Mouse (Mus musculus) hindbrain, embryonic 12.5 days (tissue): ENCODE data around the gene Rpl10-ps3. TPM values are rescaled to one million over a fixed set of nuclear protein-coding genes. Genes with fewer than 3 reads are reported as not detected.

Experiments used
- ATAC-seq: fragments of 200-750 bp; cut with Nextera tagmentation; 2 replicates; pipeline ENCODE4 v1.8.0; 2017; ENCODE audit warnings: moderate TSS enrichment; ENCODE audit not compliant: low FRiP score
- H3K27ac ChIP-seq: fragments of 300-500 bp; sonication (generic); 2 replicates; pipeline ENCODE4 v1.5.1; 2016; ENCODE audit warnings: mild to moderate bottlenecking
- H3K27me3 ChIP-seq: fragments of 300-500 bp; sonication (generic); 2 replicates; pipeline ENCODE4 v1.6.1; 2016; ENCODE audit warnings: mild to moderate bottlenecking
- H3K36me3 ChIP-seq: fragments of 300-500 bp; sonication (generic); 2 replicates; pipeline ENCODE4 v1.6.1; 2016; ENCODE audit warnings: mild to moderate bottlenecking
- H3K4me1 ChIP-seq: fragments of 300-500 bp; sonication (generic); 2 replicates; pipeline ENCODE4 v1.6.1; 2016
- H3K4me2 ChIP-seq: fragments of 300-500 bp; sonication (generic); replicated peaks from 2 replicates; pipeline ENCODE4 v1.6.1; 2016; ENCODE audit warnings: mild to moderate bottlenecking
- H3K4me3 ChIP-seq: fragments of 300-500 bp; sonication (generic); 2 replicates; pipeline ENCODE4 v1.5.1; 2016; ENCODE audit warnings: mild to moderate bottlenecking
- H3K9ac ChIP-seq: fragments of 300-500 bp; sonication (generic); 2 replicates; pipeline ENCODE4 v1.6.1; 2016; ENCODE audit warnings: mild to moderate bottlenecking, moderate library complexity
- H3K9me3 ChIP-seq: fragments of 300-500 bp; sonication (generic); replicated peaks from 2 replicates; pipeline ENCODE4 v1.6.1; 2016; ENCODE audit warnings: mild to moderate bottlenecking
- WGBS: fragments of 180-500 bp; shearing (Covaris S2); methylation state at CpG from one replicate; pipeline ENCODE4 v1.1.7; 2016; 5-methylcytosine and 5-hydroxymethylcytosine counted together
- polyA plus RNA-seq: library from polyadenylated mRNA; unstranded; fragments of >200 nt; fragmentation: Nextera tagmentation; extraction: Ambion mirVana; gene quantifications from 2 replicates; pipeline ENCODE4 v1.2.1, GENCODE M21; 2016

Gene Rpl10-ps3
- polyA plus RNA-seq, 1 experiment from 2014 or later: 142 TPM

DNA sequence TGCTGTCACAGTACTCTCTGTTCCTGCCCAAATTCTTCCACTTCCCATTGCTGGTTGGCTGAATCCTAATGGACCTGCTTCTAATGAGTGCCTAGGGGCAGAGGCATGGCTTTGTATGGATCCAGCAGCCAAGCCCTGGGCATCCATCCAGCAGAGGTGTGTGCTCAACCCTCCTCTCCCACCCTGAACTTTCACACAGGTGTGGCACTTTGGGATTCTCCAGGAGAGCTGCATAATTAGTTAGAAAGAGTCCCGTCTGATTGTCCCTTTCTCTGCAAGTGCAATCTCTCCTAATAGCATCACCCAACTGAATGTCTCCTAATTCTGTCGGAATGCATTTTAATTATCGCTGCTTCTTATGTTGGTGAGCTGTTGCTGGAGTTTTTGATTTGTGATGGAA is 4.4 kb upstream of the Rpl10-ps3 start:
- H3K4me2 ChIP-seq: no peak overlapping the region
- H3K27me3 ChIP-seq: no peaks in the 10 kb centered on the region
- H3K4me1 ChIP-seq: no peaks in the 10 kb centered on the region
- H3K9me3 ChIP-seq: no peaks in the 10 kb centered on the region
- H3K9ac ChIP-seq: no peak overlapping the region
- H3K27ac ChIP-seq: no peak overlapping the region
- WGBS: 87% methylated on average over 3 of the region's 3 CpGs
- no peaks in the 10 kb centered on the region for H3K36me3 ChIP-seq
- ATAC-seq: no peak
- no peak overlapping the region for H3K4me3 ChIP-seq

DNA sequence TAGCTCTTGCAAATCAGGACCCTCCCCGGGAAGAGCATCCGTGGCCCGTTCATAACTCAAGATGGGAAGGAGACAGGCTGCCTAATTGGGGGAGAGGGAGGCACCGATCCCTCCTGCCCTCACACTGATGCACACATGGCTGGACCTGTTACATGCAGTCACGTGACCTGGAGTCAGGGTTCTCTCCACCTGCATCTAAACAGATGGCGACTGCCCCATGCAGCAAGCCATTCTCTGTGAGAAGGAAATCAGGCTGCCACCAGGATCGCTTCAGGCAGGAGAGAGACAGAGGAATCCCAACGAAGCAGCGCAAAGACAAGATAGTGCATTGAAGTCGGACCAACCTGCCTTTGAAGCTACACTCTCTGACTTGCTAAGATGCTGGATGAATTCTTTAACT is 3.5 kb upstream of the Rpl10-ps3 start:
- Histone ChIP-seq H3K9ac (no peak overlapping the region), H3K36me3 (no peaks in the 10 kb centered on the region), H3K4me3 (no peak overlapping the region), H3K4me2 (no peak overlapping the region), H3K9me3 (no peaks in the 10 kb centered on the region), H3K4me1 (no peaks in the 10 kb centered on the region), H3K27me3 (no peaks in the 10 kb centered on the region), H3K27ac (no peak overlapping the region)
- WGBS: 80% methylated on average over 10 of the region's 10 CpGs
- ATAC-seq: no peak

DNA sequence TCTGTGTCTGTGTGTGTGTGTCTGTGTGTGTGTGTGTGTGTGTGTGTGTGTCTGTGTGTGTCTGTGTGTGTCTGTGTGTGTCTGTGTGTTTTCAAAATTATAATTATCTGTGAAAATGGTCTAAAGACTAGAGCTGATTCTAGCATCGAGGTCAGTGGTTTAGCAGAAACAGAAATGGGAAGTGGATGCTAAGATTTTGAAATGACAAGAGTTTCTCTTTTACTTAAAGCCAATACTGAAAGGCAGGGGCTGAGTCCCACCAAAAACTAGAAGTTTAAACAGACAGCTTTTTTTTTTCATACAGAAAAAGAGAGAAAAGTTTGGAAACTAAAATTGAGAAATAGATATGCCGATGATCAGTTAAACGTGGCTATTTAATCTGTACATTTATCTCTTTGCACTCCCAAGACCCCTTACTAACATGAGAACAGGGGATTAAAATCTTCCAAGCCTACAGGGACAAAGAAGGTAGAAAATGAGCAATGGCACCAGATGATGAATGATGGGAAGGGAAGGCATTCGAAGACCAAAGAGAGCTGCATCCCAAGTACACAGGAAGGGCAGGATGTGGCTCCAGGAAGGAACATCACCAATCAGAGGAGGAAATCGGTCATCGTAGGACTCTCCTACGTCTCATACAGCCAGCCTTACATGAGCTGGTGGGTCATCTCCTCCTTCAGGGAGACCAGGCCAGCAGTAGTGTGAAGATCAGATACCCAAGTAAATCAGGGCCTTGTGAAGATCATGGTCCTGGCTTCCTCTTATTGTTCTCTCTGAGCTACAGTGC is 9.0 kb downstream of the Rpl10-ps3 start:
- ATAC-seq: no peak
- 81% methylated on average over 7 of the region's 7 CpGs for WGBS
- no peak overlapping the region for H3K9ac ChIP-seq
- no peaks in the 10 kb centered on the region for H3K27me3 ChIP-seq
- H3K4me2 ChIP-seq: no peak overlapping the region
- no peaks in the 10 kb centered on the region for H3K36me3 ChIP-seq
- no peaks in the 10 kb centered on the region for H3K4me1 ChIP-seq
- no peaks in the 10 kb centered on the region for H3K9me3 ChIP-seq
- H3K27ac ChIP-seq: no peak overlapping the region
- no peak overlapping the region for H3K4me3 ChIP-seq

DNA sequence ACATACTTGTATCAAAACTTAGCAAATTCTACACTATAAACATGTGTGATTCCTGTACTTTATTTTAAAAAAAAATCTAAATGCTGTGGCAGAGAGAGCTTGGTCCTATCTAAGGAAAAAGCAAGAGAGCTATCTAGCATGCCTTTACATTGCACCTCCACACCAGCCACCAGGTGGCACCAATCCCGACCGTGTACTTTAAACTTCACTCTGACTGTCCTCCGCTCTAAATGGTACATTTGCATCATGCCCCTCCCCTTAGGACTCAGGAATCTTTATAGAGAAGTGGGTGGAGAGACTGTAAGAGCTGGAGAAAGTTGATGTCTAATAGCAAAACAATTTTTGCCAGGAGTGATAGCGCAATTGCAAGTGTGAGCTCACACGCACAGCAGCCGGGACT is 11.4 kb downstream of the Rpl10-ps3 start:
- ATAC-seq: no peak
- Histone ChIP-seq H3K9ac (no peak overlapping the region), H3K27me3 (no peaks in the 10 kb centered on the region), H3K4me3 (no peak overlapping the region), H3K27ac (no peak overlapping the region), H3K4me2 (no peak overlapping the region), H3K36me3 (no peaks in the 10 kb centered on the region), H3K9me3 (no peaks in the 10 kb centered on the region), H3K4me1 (no peaks in the 10 kb centered on the region)
- 35% methylated on average over 6 of the region's 6 CpGs for WGBS

DNA sequence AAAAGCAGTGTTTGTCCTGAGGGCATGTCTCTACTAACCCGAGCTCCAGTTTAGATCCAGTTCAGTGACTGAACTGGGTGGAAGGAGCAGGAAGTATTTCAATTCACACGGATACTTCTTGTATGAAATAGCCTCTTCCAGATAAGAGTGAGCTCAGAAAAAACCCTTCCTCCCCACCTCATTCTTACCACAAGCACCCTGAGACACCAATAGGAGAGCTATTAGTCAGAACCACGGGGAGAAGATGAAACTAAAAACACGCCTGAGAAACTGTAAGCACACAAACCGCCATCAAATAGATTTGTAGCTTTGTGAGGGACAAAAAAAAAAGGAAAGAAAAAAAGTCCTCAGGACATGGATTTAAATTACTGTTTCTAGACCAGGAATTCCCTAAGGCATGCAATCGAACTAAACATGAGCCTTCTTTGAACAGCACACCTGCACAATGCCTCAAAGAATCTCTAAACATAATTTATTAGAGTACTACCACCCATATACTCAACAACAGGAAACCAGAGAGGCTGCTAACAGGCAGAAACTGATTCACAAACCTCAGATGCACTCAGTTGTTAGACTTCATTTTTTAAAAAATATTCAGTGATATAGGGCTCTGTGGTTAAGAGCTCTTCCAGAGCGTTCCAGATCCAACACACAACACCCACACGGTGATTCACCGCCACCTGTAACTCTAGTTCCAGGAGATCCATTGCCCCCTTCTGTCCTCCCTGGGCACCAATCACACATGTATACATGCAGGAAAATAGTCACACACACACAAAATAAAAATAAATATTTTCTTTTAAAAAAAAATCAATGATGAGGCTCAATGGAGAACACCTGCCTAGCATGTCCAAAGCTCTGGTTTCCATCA is 20.2 kb downstream of the Rpl10-ps3 start:
- Histone ChIP-seq H3K4me2 (no peak overlapping the region), H3K9ac (no peak overlapping the region), H3K36me3 (no peaks in the 10 kb centered on the region), H3K4me1 (no peaks in the 10 kb centered on the region), H3K27me3 (no peaks in the 10 kb centered on the region), H3K9me3 (0 out of 2 replicates have a peak, but pooled peaks cover 6% of the 10 kb centered on the region), H3K27ac (no peak overlapping the region), H3K4me3 (no peak overlapping the region)
- WGBS: 90% methylated on average over 9 of the region's 9 CpGs
- ATAC-seq: no peak

DNA sequence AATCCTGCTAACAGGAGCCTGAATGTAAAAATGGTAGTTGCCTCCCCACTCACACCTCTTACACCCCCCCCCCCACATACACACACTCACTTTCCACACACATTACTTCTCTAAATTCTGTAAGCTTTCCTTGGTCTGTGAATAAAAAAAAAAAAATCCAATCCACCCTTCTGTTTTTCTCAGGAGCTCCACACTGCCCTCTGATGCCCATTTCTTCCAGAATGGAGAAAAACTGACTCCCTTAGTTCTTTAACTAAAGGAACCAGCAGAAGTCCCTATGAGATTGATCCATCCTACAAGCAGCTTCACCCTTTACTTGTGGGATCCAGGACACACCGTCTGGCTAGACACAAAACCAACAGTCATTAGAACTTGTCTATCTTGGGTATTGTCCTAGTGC is 24.0 kb downstream of the Rpl10-ps3 start:
- no peak for ATAC-seq
- 41% methylated on average over 1 of the region's 1 CpGs for WGBS
- Histone ChIP-seq H3K4me2 (no peak overlapping the region), H3K4me1 (peaks cover under 1% of the 10 kb centered on the region; the same call in 1 of the 2 replicates), H3K9ac (no peak overlapping the region), H3K36me3 (no peaks in the 10 kb centered on the region), H3K9me3 (0 out of 2 replicates have a peak, but pooled peaks cover 5% of the 10 kb centered on the region), H3K4me3 (no peak overlapping the region), H3K27me3 (no peaks in the 10 kb centered on the region), H3K27ac (no peak overlapping the region)

DNA sequence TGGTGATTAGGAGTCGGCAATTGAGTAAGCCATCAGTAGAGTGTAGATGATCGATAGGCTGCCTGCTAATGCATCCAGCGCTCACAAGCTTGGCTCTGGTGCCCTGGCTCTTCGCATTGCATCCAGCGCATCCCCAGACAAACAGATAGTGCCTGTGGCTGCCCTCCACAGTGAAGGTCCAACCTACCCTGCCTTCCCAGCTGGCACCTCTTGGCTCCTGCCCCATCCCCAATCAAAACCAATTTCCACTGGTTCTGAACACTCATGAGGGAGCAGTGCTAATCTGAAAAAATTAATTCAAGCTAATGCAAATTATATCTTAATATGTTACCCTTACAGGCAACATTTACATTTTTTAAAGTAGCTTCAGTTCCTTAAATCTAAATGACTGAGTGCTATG is 25.3 kb downstream of the Rpl10-ps3 start:
- Histone ChIP-seq H3K4me1 (peaks cover 7% of the 10 kb centered on the region; the same call in 1 of the 2 replicates), H3K27ac (no peak overlapping the region), H3K27me3 (no peaks in the 10 kb centered on the region), H3K4me3 (no peak overlapping the region), H3K9me3 (no peaks in the 10 kb centered on the region), H3K4me2 (no peak overlapping the region), H3K36me3 (no peaks in the 10 kb centered on the region), H3K9ac (no peak overlapping the region)
- no peak for ATAC-seq
- WGBS: 92% methylated on average over 5 of the region's 5 CpGs

DNA sequence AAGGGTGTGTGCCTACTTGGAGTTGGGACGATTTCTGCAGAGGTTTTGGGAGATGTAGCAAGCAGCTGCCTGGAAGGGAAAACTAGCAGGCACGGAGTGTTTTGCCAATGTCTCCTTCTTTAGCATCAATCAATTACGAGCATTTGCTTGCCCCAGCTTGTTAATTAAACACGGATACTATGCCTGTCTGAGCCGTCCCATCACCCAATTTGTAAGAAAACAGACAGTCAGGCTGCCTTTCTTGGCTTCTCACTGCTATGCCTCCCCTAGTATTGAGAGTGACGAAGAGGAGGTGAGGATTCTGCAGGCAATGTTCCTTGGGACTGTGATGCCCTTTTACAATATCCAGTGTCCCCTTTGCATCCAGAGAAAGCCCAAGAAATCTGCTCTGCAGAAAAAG is 27.5 kb downstream of the Rpl10-ps3 start:
- Histone ChIP-seq H3K4me3 (no peak overlapping the region), H3K4me1 (peaks cover 7% of the 10 kb centered on the region; the same call in 1 of the 2 replicates), H3K27ac (no peak overlapping the region), H3K27me3 (no peaks in the 10 kb centered on the region), H3K36me3 (no peaks in the 10 kb centered on the region), H3K4me2 (no peak overlapping the region), H3K9me3 (no peaks in the 10 kb centered on the region), H3K9ac (no peak overlapping the region)
- no peak for ATAC-seq
- 62% methylated on average over 6 of the region's 6 CpGs for WGBS

DNA sequence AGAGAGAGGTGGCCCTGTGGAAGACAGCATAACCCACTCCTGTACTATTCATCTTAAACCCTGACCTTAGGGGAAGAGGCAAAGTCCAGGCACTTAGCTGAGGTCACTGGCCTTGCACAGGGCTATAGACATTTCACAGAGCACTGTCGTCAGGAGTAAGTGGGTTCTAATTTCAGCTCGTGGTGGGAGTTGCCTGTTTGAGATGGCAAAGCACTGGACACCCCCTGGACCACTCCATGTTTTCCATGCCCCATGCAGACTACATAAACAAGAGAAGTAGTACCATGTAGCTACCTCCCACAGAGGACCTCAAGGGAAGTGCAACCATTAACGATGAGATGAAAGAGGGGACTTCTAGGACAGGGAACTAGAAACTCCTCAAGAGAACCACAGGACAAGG is 29.1 kb downstream of the Rpl10-ps3 start:
- Histone ChIP-seq H3K9me3 (no peaks in the 10 kb centered on the region), H3K4me2 (no peak overlapping the region), H3K4me3 (no peak overlapping the region), H3K9ac (no peak overlapping the region), H3K36me3 (no peaks in the 10 kb centered on the region), H3K27me3 (no peaks in the 10 kb centered on the region), H3K27ac (no peak overlapping the region), H3K4me1 (peaks cover 14% of the 10 kb centered on the region)
- no peak for ATAC-seq
- 45% methylated on average over 3 of the region's 3 CpGs for WGBS

DNA sequence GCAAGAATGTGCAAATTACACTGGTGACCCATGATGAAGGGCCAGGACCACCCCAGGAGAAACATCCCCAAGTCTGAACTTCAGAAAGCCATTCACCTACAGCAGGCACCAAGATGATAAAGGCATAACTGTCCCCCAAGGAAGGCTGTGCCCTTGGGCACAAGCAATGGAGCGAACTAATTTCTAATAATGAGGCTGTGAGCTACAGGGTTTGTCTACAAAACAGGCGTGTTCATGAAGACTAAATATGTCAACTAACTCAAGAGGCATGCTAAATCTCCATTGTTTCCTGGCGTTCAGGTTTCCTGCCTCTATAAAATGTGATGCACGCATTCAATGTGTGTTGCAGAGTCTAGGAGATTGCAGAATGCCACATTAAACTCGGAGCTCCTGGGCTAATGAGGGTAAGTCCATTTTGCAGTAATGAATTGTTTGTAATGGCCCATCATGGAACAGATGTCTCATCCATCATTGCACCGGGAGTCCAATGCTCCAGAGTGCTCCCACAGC is 33.7 kb downstream of the Rpl10-ps3 start:
- no peak overlapping the region for H3K4me2 ChIP-seq
- ATAC-seq: no peak; the same call in 1 of the 2 replicates
- peaks cover 20% of the 10 kb centered on the region for H3K4me1 ChIP-seq
- H3K9me3 ChIP-seq: no peaks in the 10 kb centered on the region
- H3K27ac ChIP-seq: no peak overlapping the region
- WGBS: 60% methylated on average over 6 of the region's 6 CpGs
- H3K9ac ChIP-seq: no peak overlapping the region
- no peaks in the 10 kb centered on the region for H3K36me3 ChIP-seq
- no peaks in the 10 kb centered on the region for H3K27me3 ChIP-seq
- H3K4me3 ChIP-seq: no peak overlapping the region

DNA sequence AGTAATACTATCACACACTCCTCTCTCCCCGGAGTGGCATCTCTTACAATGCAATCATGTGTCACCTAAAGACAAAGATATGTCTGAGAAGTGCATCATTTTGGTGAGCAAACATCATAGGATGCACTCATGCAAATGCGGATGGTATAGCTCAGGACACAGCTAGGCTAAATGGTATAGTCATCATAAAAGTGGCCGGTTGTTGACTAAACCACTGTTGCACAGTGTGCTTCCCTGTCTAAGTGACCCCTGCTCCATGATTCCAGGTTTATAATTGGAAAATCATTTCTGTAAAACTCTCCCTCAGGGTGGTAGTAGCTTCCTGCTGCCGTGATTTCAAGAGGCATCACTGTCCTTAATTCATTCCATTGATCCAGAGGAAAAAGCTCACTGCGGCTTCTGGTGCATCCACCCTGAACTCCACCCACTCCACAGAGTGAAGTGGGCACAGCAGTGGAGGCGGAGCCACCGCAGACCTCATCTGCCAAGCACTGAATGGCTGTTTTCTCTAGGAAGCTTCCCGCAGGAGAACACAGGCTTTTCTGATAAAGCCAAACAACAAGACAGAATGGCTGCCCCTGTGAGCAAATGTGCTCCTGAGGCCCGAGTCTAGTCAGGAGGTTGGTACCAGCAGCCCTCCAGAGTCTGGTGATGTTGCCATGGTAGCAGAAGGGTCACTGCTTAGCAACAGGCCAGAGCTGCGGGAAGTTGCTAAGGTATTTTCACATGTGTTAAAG is 38.9 kb downstream of the Rpl10-ps3 start:
- Histone ChIP-seq H3K36me3 (no peaks in the 10 kb centered on the region), H3K27ac (peak overlapping the region; percentile 88), H3K9me3 (no peaks in the 10 kb centered on the region), H3K9ac (0 out of 2 replicates have a peak overlapping the region, but pooled peaks have one; percentile 24), H3K4me1 (peaks cover 23% of the 10 kb centered on the region), H3K4me3 (no peak overlapping the region), H3K27me3 (no peaks in the 10 kb centered on the region), H3K4me2 (peak overlapping the region; percentile 17; the same call in 1 of the 2 replicates)
- 40% methylated on average over 10 of the region's 10 CpGs for WGBS
- peak; percentile 94 for ATAC-seq

DNA sequence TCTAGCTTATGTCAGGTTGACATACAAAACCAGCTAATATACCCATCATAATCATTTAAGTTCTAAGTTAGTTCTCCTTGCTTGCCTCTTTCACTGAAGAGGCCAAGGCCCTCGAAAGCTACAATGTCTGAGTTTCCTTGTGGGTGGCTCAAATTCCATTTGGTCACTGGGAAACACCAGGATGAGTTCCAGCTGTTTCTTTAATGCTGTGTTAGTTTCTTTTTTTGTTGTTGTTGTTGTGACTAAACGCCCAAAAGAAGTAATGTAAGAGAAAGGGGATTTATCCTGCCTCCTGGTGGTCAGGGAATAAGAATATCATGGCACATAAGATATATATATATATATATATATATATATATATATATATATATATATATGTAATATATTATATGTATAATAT is 39.7 kb downstream of the Rpl10-ps3 start:
- Histone ChIP-seq H3K4me3 (no peak overlapping the region), H3K9ac (no peak overlapping the region), H3K4me2 (no peak overlapping the region), H3K4me1 (peaks cover 20% of the 10 kb centered on the region), H3K9me3 (no peaks in the 10 kb centered on the region), H3K27me3 (no peaks in the 10 kb centered on the region), H3K27ac (no peak overlapping the region), H3K36me3 (no peaks in the 10 kb centered on the region)
- WGBS: 75% methylated on average over 2 of the region's 2 CpGs
- ATAC-seq: no peak
